Mouse (Mus musculus) left cerebral cortex, adult 2 months (tissue): ENCODE measurements around the gene Top2a. TPM values are rescaled to one million over a fixed set of nuclear protein-coding genes. Genes with fewer than 3 reads are reported as not detected.

ENCODE experiments used
- DNase-seq, 2 experiments: peaks; one replicate each; pipeline ENCODE4 v3.0.0; 2021 to 2022; ENCODE audit warnings: low spot score in 2 of 2, mixed read lengths in 1 of 2; ENCODE audit errors: extremely low spot score in 1 of 2
- H3K27ac ChIP-seq: fragments of 200-600 bp; 2 replicates; pipeline ENCODE4 v1.8.1; 2022
- H3K4me3 ChIP-seq: fragments of 200-600 bp; 2 replicates; pipeline ENCODE4 v1.8.1; 2022
- CTCF ChIP-seq: fragments of 200-600 bp; IDR thresholded peaks from 2 replicates; pipeline ENCODE4 v1.8.1; 2022; ENCODE audit warnings: antibody characterized with exemption, mild to moderate bottlenecking, moderate library complexity
- intact Hi-C: fragments of 180-260 bp; cut with DNase I; formaldehyde crosslinking; loops from one replicate; pipeline ENCODE4 v1.15.1; 2025
- total RNA-seq, 2 experiments: library from RNA; stranded (reverse); gene quantifications; 2 replicates each; pipeline ENCODE4 v1.2.3; 2021

Top2a gene
- total RNA-seq, 2 experiments from 2014 or later, result 0.66 to 1.0 TPM

- no peak for TF ChIP-seq CTCF
- DNase-seq, result peak in 1 of 2 experiments; percentile 29
- Histone ChIP-seq H3K27ac (no peak overlapping the region), H3K4me3 (no peak overlapping the region)
- intact Hi-C loops, result no loop called here
These were observed 72.7 kb downstream of the Top2a start for GRCm38 (mm10) chr11:98951026-98951906.

- intact Hi-C loops, result no loop called here
- no peak overlapping the region for H3K27ac ChIP-seq
- no peak for TF ChIP-seq CTCF
- no peak overlapping the region for H3K4me3 ChIP-seq
- DNase-seq, result no peak
These were observed 73.5 kb downstream of the Top2a start for GRCm38 (mm10) chr11:98950484-98950883.

- Histone ChIP-seq H3K4me3 (no peak overlapping the region), H3K27ac (no peak overlapping the region)
- no peak for DNase-seq
- TF ChIP-seq CTCF, result no peak
- intact Hi-C loops, result no loop called here
These were observed 74.0 kb downstream of the Top2a start for GRCm38 (mm10) chr11:98949958-98950460.

GRCm38 (mm10) chr11:98949242-98949957 is 74.6 kb downstream of the Top2a start:
- no peak for TF ChIP-seq CTCF

GRCm38 (mm10) chr11:98947969-98948569 is 75.9 kb downstream of the Top2a start:
- no peak for TF ChIP-seq CTCF
- DNase-seq, result no peak
- intact Hi-C loops, result no loop called here
- no peak overlapping the region for H3K4me3 ChIP-seq
- no peak overlapping the region for H3K27ac ChIP-seq

More at GRCm38 (mm10) chr11:98949242-98949957, 74.6 kb downstream of the Top2a start:
- DNase-seq, result no peak
- Histone ChIP-seq H3K4me3 (no peak overlapping the region), H3K27ac (no peak overlapping the region)
- intact Hi-C loops, result no loop called here

GRCm38 (mm10) chr11:98945605-98945977 is 78.4 kb downstream of the Top2a start:
- no peak for DNase-seq
- TF ChIP-seq CTCF, result no peak
- H3K27ac ChIP-seq, result no peak overlapping the region
- intact Hi-C loops, result no loop called here
- no peak overlapping the region for H3K4me3 ChIP-seq

GRCm38 (mm10) chr11:98944897-98945604 is 78.9 kb downstream of the Top2a start:
- Histone ChIP-seq H3K27ac (no peak overlapping the region), H3K4me3 (no peak overlapping the region)
- no peak for TF ChIP-seq CTCF
- DNase-seq, result no peak
- intact Hi-C loops, result no loop called here

- intact Hi-C loops, result no loop called here
- Histone ChIP-seq H3K27ac (no peak overlapping the region), H3K4me3 (no peak overlapping the region)
- no peak for DNase-seq
- no peak for TF ChIP-seq CTCF
These were observed 80.1 kb downstream of the Top2a start for GRCm38 (mm10) chr11:98943741-98944461.

Other genes with a start within 250 kb of the Top2a start
- 100 to 1,000 TPM in 1 of 2 experiments, 10 to 100 TPM in 1; 91.9 to 153 TPM for gene Nr1d1, start 248.9 kb downstream of the Top2a start, total RNA-seq
- 100 to 1,000 TPM; 178 to 192 TPM for gene Msl1, start 228.7 kb downstream of the Top2a start, total RNA-seq
- 10 to 100 TPM; 53.0 to 57.6 TPM for gene Casc3, start 219.3 kb downstream of the Top2a start, total RNA-seq
- 100 to 1,000 TPM; 144 to 153 TPM for gene Rapgefl1, start 187.4 kb downstream of the Top2a start, total RNA-seq
- 10 to 100 TPM; 72.7 to 73.9 TPM for gene Wipf2, start 160.6 kb downstream of the Top2a start, total RNA-seq
- gene Cdc6, start 116.4 kb downstream of the Top2a start, total RNA-seq, result under 1 TPM; 0.35 to 0.36 TPM
- gene Rara, start 96.4 kb downstream of the Top2a start, total RNA-seq, result 10 to 100 TPM; 14.0 to 18.7 TPM
- gene Gjd3, start 41.2 kb downstream of the Top2a start, total RNA-seq, result 1 to 10 TPM; 1.4 to 3.2 TPM
- gene Igfbp4, start 17.1 kb upstream of the Top2a start, total RNA-seq, result 10 to 100 TPM; 82.8 to 88.7 TPM
- gene Tns4, start 65.1 kb upstream of the Top2a start, total RNA-seq, result 1 to 10 TPM in 1 of 2 experiments, under 1 TPM in 1; 0.19 to 1.1 TPM
- gene Ccr7, start 130.9 kb upstream of the Top2a start, total RNA-seq, result not detected
- gene Smarce1, start 206.8 kb upstream of the Top2a start, total RNA-seq, result 10 to 100 TPM; 60.1 to 61.1 TPM
- 10 to 100 TPM; 31.1 to 32.0 TPM for gene Krt222, start 219.9 kb upstream of the Top2a start, total RNA-seq